Mouse (Mus musculus): ENCODE results near the gene Acly.

The Acly gene

DNA sequence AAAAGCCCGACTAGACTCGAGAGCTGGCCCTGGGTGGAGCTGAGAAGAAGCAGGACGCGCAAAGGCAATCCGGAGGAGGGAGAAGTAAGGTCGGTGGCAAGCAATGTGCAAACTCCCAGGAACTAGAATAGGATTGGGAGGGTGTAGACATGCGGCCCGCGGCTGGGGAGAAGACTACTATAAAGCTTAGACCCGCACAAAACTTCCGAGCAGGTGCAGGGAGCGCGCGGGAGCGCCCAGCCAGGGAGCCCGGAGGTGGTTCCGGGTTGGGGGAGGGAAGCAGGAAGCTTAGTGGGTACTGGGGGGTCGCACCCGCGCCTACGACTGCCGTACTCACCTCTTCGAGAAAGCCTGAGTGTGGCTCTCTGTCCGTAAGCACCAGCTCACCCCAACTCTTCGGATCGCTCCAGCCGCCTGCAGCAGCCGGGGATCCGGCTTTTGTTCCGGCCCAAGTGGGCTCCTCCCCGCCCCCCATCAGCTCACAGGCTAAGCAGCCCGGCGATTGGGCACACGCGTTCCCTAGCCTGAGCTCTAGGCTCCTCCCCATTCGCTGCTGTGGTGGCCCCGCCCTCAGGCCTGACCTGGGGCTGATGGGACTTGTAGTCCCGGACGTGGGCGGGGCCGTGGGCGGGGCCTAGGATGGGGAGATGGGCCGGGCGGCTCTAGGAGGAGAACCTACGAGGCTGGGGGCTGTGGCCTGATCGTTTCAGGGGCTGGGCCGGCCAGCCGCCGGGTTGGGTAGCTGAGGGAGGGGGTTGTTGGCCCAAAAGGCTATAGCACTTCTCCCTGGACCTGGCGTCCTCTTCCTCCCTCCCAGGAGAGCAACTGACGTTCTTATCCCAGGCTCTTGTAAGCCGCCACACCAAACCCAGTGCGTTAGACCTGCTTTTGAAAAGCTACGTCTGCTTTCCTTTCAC is at the start of gene Acly:
TSS of gene Acly (minus strand) at position 543 of the 917 bp plus-strand sequence.
- DNase-seq = peak; percentile 98

DNA sequence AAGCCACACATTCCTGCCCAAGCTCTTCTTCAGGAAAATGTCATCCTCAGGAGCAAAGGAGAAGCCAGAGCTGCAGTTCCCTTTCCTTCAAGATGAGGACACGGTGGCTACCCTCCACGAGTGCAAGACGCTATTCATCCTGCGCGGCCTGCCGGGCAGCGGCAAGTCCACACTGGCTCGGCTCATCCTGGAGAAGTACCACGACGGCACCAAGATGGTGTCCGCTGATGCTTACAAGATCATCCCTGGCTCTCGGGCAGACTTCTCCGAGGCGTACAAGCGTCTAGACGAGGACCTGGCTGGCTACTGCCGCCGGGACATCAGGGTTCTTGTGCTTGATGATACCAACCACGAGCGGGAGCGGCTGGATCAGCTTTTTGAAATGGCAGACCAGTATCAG is 48.5 kb upstream of the Acly start:
- DNase-seq = no peak

DNA sequence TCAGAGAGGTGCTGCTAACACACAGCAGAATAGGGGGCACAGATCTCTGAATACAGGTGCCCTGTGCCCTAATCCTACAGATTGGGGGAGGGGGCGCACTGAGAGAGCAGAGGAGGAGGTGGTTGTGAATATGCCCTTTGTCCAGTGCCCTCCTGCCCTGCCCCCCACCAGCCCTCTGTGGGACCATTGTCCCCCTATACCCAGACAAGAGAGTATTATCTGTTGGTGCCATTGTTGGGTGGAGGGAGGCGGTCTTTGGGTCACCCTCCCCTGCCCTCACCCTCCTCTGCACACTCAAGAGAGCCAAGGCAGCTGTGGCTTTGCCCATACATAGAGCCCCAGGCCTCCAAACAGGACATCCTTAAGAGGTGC is 47.7 kb upstream of the Acly start:
- DNase-seq = peak; percentile 34

DNA sequence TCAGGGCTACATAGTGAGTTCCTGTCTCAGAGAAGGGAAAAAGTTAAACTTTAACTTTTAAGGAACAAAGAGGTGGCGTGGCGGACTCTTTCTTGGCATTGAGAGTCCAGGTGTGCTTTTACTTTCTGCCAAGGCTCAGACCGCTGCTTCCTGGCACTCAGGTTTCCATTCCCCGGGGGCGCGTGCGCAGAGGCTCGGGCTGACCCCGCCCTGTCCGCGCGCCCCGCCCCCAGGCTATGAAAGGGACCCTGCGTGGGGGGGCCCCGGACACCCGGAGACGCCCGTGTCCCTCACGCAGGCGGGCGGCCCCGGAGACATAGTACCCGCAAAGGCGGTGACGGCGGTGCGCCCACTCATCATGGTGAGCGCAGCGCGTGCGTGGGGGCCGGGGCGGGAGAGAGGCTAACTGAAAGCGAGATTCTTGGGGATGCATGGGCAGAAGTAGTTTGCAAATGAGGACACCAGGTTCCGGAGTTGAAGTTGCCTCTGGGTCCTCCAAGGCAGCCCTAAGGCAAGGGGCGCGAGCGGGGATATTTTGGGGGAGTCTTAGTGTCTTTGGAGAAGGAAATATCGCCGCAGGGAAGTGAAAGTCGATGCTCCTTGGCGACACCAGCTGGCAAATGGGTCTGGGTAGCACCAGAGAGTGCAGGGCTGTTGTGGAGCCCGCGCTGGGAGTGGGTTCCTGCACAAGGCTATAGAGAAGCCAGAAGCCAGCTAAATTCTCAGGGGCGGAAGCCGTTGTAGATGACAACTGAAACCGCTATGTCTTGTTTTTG is 47.1 kb upstream of the Acly start, which contains the start of gene Cnp:
TSS of gene Cnp (plus strand) at position 197 of the 776 bp plus-strand sequence.
- peak; percentile 51 for DNase-seq

DNA sequence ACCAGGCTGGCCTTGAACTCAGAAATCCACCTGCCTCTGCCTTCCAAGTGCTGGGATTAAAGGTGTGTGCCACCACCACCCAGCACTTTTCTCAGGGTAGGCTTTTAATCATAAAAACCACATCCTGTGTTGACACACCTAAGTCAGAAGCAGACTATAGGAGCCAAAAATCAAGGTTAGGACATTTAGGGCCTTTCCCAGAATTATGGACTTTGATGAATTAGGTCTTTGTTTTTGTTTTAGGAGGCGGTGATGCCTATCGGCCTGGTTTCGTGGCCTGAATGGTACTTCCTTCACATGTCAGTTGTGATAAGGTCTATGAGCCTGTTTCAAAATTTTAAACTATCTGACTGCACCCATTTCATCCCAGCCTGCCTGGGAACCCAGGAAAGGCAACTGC is 46.4 kb upstream of the Acly start:
- no peak for DNase-seq

DNA sequence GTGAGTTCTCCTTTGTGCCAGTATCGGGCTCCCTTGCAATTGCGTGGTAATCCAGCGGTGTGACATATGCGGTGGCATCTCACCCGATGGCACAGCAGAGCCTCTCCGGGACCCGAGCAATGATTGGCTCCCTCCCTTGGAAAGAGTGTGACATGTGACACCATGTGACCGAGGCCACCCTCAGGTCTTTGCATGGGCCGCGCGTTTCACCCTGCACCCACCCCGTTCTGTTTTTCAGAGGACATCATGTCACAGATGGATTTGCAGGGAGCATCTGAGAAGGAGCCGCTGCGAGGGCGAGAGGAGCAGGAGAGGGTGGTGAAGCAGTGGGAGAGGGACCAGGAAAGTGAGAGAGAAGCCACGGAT is 43.4 kb upstream of the Acly start:
- peak; percentile 35 for DNase-seq

DNA sequence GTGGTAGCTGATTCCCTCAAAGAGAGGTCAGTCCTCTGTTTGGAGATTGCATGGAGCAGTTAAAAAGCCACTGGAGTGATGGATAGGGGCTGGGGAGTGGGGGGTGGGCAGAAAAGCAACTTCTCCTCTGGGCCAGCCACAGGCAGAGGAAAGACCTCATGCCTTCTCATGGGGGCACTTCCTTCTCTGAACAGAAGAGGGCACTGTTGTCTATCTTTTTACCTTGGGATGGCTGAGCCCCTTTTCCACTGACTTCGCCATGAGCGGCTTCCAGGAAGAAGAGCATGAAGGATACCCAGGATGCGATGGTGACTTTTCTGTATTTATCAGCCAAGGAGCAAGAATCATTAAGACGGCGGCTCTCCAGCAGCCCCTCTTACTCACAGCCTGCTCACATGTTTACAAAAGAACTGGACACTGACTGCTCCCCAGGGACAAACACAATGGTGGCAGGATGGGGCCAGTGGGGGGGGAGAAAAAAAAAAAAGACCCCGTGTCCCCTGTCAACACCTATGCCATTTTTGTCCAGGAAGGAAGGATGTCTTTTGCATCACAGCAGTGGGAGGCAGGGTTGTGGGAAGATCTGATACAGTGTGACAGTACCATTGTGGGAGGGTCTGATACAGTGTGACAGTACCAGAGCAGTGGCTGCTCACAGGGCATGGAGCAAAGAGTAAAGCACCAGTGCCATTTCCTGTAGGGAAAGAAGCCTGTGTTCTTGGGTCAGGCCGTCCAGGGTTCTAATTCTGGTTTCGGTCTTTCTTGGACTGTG is 42.8 kb upstream of the Acly start:
- peak; percentile 71 for DNase-seq

DNA sequence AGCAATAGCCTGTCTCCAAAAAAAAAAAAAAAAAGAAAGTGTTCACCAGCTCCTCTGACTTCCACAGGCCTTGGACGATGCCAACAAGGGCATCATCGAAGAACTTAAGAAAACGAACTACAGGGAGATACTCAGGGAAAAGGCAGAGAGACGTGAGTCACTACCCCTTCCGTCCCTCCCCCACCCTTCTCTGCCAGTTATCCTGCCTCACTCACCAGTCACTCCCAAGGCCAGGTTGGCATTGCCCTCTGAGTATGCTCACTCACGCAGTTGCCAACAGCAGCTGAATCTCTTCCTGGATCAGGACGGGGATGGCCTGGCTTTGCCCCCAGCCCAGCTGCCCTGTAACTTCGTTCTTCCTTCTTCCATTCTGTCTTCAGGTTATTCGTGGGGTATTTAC is 42.0 kb upstream of the Acly start:
- no peak for DNase-seq

DNA sequence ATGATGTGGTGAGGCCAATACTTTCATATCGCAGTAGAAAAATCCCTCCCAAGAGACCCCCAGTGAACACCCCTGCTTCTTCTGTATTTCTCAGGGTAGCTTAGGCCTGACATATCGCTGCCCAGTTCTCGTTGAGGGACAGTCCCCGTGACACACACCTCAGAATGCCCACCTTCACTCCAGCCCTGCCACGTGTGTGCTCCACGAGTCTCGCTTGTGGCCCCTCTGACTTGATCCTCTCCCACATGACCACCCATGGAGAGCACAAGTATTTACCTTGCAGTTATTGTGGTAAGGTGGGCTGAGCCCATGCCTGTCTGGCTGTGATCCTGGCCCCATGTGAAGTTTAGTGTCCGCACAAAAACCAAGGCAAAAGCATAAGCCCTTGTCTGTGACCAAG is 40.9 kb upstream of the Acly start:
- DNase-seq = no peak

DNA sequence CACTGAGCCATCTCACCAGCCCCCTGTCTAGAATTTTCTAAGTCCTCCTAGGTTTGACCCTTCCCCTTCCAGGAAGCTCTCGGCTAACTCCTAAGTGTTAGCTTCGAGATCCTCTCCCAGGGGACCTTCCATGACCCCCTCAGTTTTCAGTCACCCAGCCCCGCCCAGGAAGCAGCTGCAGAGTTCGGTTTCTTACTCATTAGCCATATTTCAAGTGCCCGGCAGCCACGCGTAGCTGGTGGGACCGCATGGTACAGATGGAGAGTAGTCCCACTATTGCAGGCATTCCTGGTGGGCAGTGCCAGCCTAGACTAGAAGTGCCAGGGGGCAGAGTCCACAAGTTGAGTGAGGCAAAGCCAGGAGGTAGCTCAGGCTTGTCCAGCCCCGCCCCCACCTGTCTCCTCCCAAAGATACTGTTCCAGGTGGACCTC is 40.0 kb upstream of the Acly start:
- no peak for DNase-seq

DNA sequence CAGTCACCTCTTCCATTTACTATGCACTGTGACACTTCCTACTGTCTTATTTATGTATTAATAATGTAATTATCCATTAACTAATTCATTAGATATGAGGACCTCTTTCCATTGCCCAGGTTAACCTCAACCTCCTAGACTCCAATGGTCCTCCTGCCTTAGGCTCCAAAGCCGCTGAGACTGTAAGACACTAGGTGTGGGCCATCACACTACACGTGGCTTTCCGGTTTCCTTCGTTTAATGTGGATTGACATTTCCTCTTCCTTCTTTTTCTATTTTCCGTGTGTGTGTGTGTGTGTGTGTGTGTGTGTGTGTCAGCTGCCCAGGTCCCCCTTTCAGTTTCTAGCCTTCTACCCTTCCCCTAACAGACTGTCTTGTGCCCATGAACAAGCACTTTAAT is 39.4 kb upstream of the Acly start:
- DNase-seq = no peak

DNA sequence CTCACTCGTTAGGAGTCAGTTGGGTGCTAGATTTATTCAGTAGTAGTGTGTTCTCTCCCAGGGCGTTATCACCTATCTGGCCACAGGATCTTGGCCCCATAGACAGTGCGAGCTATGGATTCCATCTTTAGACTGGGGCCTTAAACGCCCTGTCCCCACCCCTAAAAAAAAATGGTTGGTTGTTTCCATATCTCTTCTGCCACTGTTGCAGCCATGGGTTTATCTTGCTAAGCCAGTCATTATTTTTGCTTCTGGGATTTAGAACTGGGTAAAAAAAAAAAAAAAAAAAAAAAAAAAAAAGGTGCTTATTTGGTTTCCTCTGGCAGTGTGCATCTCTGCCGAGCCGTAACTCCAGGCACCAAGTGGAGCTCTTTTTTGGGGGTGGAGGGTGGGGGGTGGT is 36.9 kb upstream of the Acly start:
- no peak for DNase-seq

DNA sequence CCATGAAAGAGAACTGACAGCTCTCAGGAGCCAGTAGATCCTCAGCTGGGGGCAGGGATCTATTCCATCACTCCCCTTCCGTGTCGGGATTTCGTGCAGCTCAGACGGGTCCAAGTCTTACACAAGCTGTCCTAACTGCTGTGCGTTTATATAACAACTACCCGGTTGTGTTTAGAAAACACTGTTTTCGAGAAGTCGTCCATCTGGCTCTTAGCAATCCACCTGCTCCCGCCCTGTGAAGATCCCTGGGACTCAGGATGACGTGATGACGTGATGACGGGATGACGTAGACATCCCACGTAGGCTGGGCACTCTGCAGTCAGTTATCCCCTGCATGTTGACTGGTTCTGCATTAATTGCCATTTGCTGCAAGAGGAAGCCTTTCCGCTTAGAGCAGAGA is 36.5 kb upstream of the Acly start:
- DNase-seq = no peak

DNA sequence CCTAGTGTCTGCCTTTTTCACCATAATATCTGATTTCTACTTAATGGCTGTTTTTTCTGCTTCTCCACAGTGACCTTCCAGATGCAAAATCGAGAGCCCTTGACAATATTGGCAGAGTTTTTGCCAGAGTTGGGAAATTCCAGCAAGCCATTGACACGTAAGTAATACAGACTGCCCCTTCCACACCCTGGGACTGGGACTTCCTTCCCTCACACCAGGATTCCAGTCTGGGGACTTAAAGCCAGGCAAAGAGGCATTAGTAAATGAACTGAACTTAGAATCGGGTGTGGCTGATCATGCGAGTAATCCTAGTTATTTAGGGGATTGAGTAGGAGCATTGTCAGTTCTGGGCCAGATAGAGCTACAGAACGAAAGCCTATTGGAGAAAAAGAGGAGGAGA is 33.9 kb upstream of the Acly start:
- no peak for DNase-seq

DNA sequence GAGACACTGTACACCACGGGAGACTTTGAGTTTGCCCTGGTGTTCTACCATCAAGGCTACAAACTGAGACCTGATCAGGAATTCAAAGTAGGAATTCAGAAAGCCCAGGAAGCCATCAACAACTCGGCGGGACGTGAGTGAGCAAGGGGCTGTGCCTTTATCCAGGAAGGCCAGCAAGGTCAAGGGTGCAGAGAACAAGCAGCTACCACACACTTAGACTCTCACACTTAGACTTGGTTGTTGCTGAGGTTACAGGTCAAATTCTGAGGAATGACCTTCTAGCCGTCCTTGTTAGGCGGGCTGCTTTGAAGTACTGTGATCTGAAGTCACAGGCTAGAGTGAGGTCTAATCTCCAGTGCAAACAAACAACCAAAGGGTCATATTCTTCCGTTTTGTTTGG is 31.7 kb upstream of the Acly start:
- no peak for DNase-seq

DNA sequence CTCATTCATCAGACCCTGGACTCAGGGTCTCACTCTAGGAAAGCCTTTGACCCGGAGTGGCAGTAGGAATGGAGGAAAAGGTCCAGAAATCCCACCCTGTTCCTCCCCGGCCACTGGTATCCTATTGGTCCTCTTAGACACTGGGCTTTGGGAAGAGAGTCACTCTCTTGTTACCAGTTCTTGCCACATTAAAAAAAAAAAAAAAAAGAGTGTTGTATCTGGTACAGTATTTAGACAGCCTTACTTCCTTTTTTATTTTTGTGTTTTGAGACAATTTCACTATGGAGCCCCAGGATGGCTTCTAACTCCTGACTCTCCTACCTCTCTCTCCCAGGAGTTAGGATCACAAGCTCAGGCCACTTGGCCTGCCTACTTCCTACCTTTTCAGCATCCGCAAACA is 29.8 kb upstream of the Acly start:
- DNase-seq = no peak

DNA sequence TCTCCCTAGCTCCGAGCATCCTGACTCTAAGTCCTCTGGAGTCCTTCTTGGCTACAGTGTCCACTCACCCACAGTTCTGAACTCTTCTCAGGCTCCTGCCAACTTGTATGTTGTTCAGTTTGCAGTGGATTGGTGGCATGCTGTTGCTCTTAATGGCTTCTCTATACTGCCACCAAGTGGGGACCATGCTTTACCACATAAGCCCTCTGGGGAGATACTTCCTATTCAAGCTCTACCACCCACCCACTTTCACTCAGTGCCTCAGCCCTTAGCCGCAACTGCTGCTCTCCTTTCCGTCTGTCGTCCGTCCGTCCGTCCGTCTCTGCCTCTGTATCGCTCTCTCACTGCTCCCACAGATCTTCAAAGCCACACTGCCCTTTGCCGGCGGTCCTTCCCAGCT is 27.8 kb upstream of the Acly start:
- no peak for DNase-seq

DNA sequence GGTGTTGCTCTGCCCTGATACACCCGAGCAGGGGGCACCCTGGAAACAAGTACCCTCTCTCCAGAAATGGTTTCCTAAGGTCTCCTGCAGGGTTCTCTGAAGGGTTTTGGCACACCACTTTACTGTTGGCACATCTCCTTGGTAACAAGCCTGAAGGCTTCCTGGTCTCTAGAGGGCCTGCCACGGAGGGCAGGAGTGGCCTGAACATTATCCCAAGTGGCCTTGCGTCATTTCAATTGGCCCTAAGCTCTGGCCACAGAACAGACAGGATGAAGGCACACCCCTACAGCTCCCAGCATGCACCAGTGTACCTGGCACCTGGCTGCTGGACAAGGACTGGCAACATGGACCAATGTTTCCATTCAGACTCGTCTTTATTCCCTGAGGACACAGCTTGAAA is 25.0 kb upstream of the Acly start:
- no peak for DNase-seq

DNA sequence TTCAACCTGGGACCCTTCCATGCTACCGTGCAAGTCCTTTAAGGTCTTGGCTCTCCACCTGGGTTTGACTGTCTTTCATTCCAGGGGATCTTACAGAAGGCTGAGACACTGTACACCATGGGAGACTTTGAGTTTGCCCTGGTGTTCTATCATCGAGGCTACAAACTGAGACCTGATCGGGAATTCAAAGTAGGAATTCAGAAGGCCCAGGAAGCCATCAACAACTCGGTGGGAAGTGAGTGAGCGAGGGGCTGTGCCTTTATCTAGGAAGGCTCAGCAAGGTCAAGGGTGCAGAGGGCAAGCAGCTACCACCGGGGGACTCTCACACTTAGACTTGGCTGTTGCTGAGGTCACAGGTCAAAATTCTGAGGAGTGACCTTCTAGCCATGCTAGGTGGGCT is 22.3 kb upstream of the Acly start:
- DNase-seq = no peak

DNA sequence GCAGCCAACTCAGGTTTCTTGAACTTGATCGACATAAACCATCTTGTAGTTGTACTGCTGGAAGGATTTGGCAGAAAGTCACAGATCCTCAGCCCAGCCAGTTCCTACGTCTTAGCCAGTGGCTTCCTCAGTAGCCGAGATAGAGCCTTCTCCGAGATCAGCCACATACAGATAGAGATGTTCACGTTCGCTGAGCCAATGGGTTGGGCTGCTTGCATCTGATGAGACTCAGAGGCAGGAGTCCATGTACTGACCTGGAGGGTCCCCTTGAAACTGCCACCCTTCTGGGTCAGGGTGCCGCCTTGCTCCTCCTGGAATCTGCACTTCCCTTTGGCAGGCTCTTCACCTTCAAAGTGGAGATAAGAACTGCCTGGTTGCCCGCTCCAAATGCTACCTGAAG is 21.7 kb upstream of the Acly start:
- no peak for DNase-seq

DNA sequence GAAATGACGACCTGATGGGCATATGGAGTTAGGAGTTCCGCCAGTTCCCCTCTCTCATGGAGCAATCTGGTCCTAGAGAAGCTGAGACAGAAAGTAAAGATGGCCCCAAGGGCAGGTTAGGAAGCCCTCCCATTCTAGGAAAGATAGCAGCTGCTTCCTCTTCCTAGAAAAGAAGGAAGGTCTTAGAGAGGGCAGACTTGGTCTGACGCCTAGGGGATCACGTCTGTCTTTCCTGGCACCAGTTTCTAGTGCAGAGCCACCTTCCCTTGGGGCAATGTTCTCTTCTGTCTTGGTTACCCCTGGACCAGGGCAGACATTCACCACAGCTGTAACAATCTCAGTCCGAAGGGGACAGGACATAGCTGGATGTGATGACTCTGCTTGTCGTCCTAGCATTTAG is 20.3 kb upstream of the Acly start:
- no peak for DNase-seq

DNA sequence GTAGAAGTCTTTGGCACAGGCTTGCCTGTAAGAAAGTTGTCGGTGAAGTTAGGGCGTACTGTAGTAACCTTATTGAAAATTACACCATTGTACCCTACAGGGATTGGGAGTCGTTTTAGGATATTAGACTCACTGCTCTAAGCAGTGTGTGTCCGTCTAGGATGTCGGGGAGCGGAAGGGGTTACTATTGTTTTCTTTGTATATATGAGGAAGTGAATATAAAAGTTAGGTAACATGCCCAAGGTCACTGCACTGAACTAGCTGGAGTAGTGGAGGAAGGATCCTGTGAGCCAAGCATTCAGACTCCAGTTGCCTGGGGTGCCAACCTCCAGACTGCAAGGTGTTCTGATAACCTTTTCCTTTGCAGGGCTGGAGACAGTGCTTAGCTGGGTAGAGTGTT is 19.2 kb upstream of the Acly start:
- no peak for DNase-seq

DNA sequence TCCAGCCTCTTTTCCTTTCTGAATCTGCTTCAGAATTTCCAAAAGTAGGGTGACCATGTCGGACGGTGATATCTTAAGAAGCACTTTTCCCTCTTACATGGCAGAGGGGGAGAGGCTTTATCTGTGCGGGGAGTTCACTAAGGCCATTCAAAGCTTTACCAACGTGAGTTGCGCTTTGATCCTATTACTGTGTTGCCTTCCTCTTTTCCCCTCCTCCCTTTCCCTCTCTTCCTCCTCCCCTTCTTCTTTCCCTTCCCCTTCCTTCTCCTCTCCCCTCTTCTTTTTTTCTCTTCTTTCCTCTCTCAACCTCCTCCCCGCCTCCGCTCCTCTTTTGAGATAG is 17.9 kb upstream of the Acly start:
- DNase-seq = no peak

Data from cerebellum, adult 11 months (tissue).